Comparison of ENCODE assay signal across 9 mouse cellular contexts in the genomic region with DNA sequence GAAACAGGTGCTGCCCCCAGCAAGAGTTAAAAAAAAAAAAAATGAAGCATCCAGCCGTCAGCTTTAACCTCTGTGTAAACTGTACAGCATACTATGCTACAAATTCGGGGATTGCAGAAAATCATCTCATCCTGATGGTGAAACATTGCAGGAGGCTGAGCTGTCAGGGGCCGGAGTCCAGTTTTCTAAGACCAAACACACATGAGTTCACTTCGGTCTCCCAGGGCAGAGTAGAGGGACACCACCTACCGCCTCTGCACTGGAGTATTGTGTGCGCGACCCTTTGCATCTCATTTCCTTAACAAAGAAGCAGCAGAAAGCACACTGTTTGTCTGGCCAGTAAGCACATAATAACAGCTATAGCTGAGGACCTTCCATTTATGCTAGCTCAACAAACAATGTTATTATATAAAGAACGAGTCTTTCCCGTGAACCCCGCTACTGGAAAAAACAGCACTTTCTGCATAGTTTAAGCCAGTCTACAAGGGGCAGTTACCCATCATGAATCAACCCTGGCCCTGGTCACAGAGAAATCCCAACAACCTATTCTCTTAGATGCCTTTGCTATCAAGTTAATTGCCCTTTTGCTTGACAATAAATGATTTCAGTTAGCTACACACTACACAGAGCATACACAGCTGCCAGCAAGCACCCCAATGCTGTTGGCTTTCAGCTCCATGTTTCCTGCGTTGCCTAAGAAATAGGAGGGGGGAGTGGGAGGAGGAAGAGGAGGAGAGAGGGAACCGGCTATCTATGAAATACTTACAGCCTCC.
A peak's percentile ranks its signal among the peaks of the same experiment; 100 is the strongest.
DNase-seq lines count a peak whose midpoint lies in the region; ATAC-seq and TF ChIP-seq lines count a peak whose summit lies in the region.
"Had no signal": no experiment of that assay in that cellular context is flagged by ENCODE, and none has a peak within 500 bp of the region (broad histone marks: within the 10 kb centered on the region; RNA-seq: fewer than 3 reads in every experiment).

No protein-coding gene starts in this region.

- WGBS in hindbrain, embryonic 12.5 days, result 38% methylated on average over 12 of the region's 12 CpGs
- 12% methylated on average over 12 of the region's 12 CpGs for WGBS in midbrain, postnatal 0 days
- WGBS in stomach, postnatal 0 days, result 72% methylated on average over 12 of the region's 12 CpGs

- H3K9ac ChIP-seq in hindbrain, embryonic 12.5 days, result peak overlapping the region; percentile 62
- H3K9ac ChIP-seq in midbrain, postnatal 0 days (replicated peaks; ENCODE audit: low read length, poor library complexity, severe bottlenecking), result peak overlapping the region; percentile 69
- no peak overlapping the region for H3K9ac ChIP-seq in stomach, postnatal 0 days (ENCODE audit: low read length)
- H3K9ac ChIP-seq: heart, embryonic 15.5 days had no signal

- peak in 1 of 2 experiments; percentile 26 for DNase-seq in left cerebral cortex, adult 2 months (ENCODE audit: extremely low spot score in 1 of 2, low spot score in 2 of 2)
- no peak for DNase-seq in left cerebral cortex, postnatal 10 days (ENCODE audit: extremely low spot score in 1 of 2, low spot score in 2 of 2)
- DNase-seq in cerebellum, postnatal 10 days, result peak; percentile 37 to 57
- DNase-seq in midbrain, postnatal 0 days (ENCODE audit: low spot score), result peak; percentile 59
- DNase-seq in gastrocnemius, postnatal 36 days, result no peak
- no peak for DNase-seq in testis, postnatal 10 days (ENCODE audit: low spot score)
- no peak for DNase-seq in stomach, postnatal 0 days (ENCODE audit: low spot score)

- TF ChIP-seq CTCF in left cerebral cortex, adult 2 months (IDR thresholded peaks at IDR 0.05), result no peak
- no peak for TF ChIP-seq CTCF in midbrain, postnatal 0 days (IDR thresholded peaks at IDR 0.05)
- TF ChIP-seq CTCF in stomach, postnatal 0 days (IDR thresholded peaks at IDR 0.05; ENCODE audit: low read depth), result no peak

- peak overlapping the region; percentile 57 for H3K4me2 ChIP-seq in hindbrain, embryonic 12.5 days (replicated peaks)
- peak overlapping the region; percentile 71 for H3K4me2 ChIP-seq in midbrain, postnatal 0 days (ENCODE audit: low read depth, low read length, poor library complexity, severe bottlenecking)
- H3K4me2 ChIP-seq in stomach, postnatal 0 days (replicated peaks; ENCODE audit: low read depth), result no peak overlapping the region
- H3K4me2 ChIP-seq: heart, embryonic 15.5 days had no signal

- ATAC-seq in hindbrain, embryonic 12.5 days (ENCODE audit: low FRiP score), result peak; percentile 84
- ATAC-seq in midbrain, postnatal 0 days (ENCODE audit: low FRiP score), result peak; percentile 79; the same call in 1 of the 2 replicates
- ATAC-seq in stomach, postnatal 0 days (ENCODE audit: low FRiP score, low TSS enrichment), result no peak

- no peaks in the 10 kb centered on the region for H3K9me3 ChIP-seq in hindbrain, embryonic 12.5 days (replicated peaks)
- no peaks in the 10 kb centered on the region for H3K9me3 ChIP-seq in midbrain, postnatal 0 days (ENCODE audit: low read length)
- H3K9me3 ChIP-seq in stomach, postnatal 0 days (ENCODE audit: control insufficient read depth, low read length), result no peaks in the 10 kb centered on the region
- H3K9me3 ChIP-seq: heart, embryonic 15.5 days had no signal

- H3K27me3 ChIP-seq in hindbrain, embryonic 12.5 days, result no peaks in the 10 kb centered on the region
- no peaks in the 10 kb centered on the region for H3K27me3 ChIP-seq in midbrain, postnatal 0 days (ENCODE audit: insufficient read depth, low read length)
- no peaks in the 10 kb centered on the region for H3K27me3 ChIP-seq in stomach, postnatal 0 days (ENCODE audit: control insufficient read depth, insufficient read depth, low read length)
- H3K27me3 ChIP-seq: heart, embryonic 15.5 days had no signal

- no peaks in the 10 kb centered on the region for H3K36me3 ChIP-seq in hindbrain, embryonic 12.5 days
- no peaks in the 10 kb centered on the region for H3K36me3 ChIP-seq in midbrain, postnatal 0 days (ENCODE audit: insufficient read depth, low read length)
- no peaks in the 10 kb centered on the region for H3K36me3 ChIP-seq in stomach, postnatal 0 days (ENCODE audit: control insufficient read depth, insufficient read depth, low read length)
- H3K36me3 ChIP-seq: heart, embryonic 15.5 days had no signal

- intact Hi-C loops in left cerebral cortex, adult 2 months (cut with DNase I), result loop anchor here (2.0 to 5.0 kb wide), 2 partner anchors 60 to 133 kb away; a partner anchor contains a TSS
- intact Hi-C loops in left cerebral cortex, postnatal 10 days (cut with DNase I), result no loop called here
- intact Hi-C loops in gastrocnemius, postnatal 36 days (cut with DNase I), result no loop called here

- H3K4me3 ChIP-seq in left cerebral cortex, adult 2 months, result peak overlapping the region; percentile 46
- peak overlapping the region; percentile 39 for H3K4me3 ChIP-seq in hindbrain, embryonic 12.5 days
- peak overlapping the region; percentile 56 for H3K4me3 ChIP-seq in midbrain, postnatal 0 days (ENCODE audit: low read depth, low read length)
- no peak overlapping the region for H3K4me3 ChIP-seq in stomach, postnatal 0 days (ENCODE audit: low read depth, low read length)
- H3K4me3 ChIP-seq: heart, embryonic 15.5 days had no signal

- peaks cover 20% of the 10 kb centered on the region for H3K4me1 ChIP-seq in hindbrain, embryonic 12.5 days
- peaks cover 12% of the 10 kb centered on the region for H3K4me1 ChIP-seq in midbrain, postnatal 0 days (ENCODE audit: insufficient read depth, low read length)
- no peaks in the 10 kb centered on the region for H3K4me1 ChIP-seq in stomach, postnatal 0 days (replicated peaks; ENCODE audit: control insufficient read depth, insufficient read depth)

- peak overlapping the region; percentile 69 for H3K27ac ChIP-seq in left cerebral cortex, adult 2 months
- H3K27ac ChIP-seq in hindbrain, embryonic 12.5 days, result peak overlapping the region; percentile 82
- peak overlapping the region; percentile 84 for H3K27ac ChIP-seq in midbrain, postnatal 0 days (ENCODE audit: low read depth, low read length)
- no peak overlapping the region for H3K27ac ChIP-seq in stomach, postnatal 0 days (replicated peaks)
- H3K27ac ChIP-seq: heart, embryonic 15.5 days had no signal

- no peak for TF ChIP-seq EP300 in stomach, postnatal 0 days (optimal IDR thresholded peaks at IDR 0.05)

Comparison
In these comparisons a context has a peak if more than half of its experiments do, and no peak if none do; other contexts are left out.
1. DNase-seq: peak in cerebellum, postnatal 10 days (2 of 2) and midbrain, postnatal 0 days (single experiment); none in left cerebral cortex, postnatal 10 days (0 of 2), gastrocnemius, postnatal 36 days (0 of 2), testis, postnatal 10 days (single experiment) and stomach, postnatal 0 days (single experiment).